Mouse (Mus musculus): ENCODE measurements around the gene Rbfox1.

Gene Rbfox1

GRCm38 (mm10) chr16:6349381-6349780 lies 464.2 kb downstream of the Rbfox1 start:
- no peak for DNase-seq (ENCODE audit: low read depth, low spot score)

GRCm38 (mm10) chr16:6350256-6350655 lies 465.1 kb downstream of the Rbfox1 start:
- DNase-seq (ENCODE audit: low read depth, low spot score), result no peak

GRCm38 (mm10) chr16:6353191-6353590 lies 468.0 kb downstream of the Rbfox1 start:
- DNase-seq (ENCODE audit: low read depth, low spot score), result no peak

GRCm38 (mm10) chr16:6356931-6357330 lies 471.8 kb downstream of the Rbfox1 start:
- no peak for DNase-seq (ENCODE audit: low read depth, low spot score)

GRCm38 (mm10) chr16:6365793-6366192 lies 480.6 kb downstream of the Rbfox1 start:
- DNase-seq (ENCODE audit: low read depth, low spot score), result no peak

- no peak for DNase-seq (ENCODE audit: low read depth, low spot score)
Measured at GRCm38 (mm10) chr16:6366649-6367048, 481.5 kb downstream of the Rbfox1 start.

- DNase-seq (ENCODE audit: low read depth, low spot score), result no peak
Measured at GRCm38 (mm10) chr16:6380924-6381323, 495.8 kb downstream of the Rbfox1 start.

GRCm38 (mm10) chr16:6381572-6381971 lies 496.4 kb downstream of the Rbfox1 start:
- DNase-seq (ENCODE audit: low read depth, low spot score), result no peak

- DNase-seq (ENCODE audit: low read depth, low spot score), result no peak
Measured at GRCm38 (mm10) chr16:6382712-6383111, 497.6 kb downstream of the Rbfox1 start.

GRCm38 (mm10) chr16:6390278-6390930 lies 505.2 kb downstream of the Rbfox1 start:
- DNase-seq (ENCODE audit: low read depth, low spot score), result no peak

- no peak for DNase-seq (ENCODE audit: low read depth, low spot score)
Measured at GRCm38 (mm10) chr16:6396676-6397409, 511.7 kb downstream of the Rbfox1 start.

GRCm38 (mm10) chr16:6397635-6398034 lies 512.5 kb downstream of the Rbfox1 start:
- peak; percentile 19 for DNase-seq (ENCODE audit: low read depth, low spot score)

GRCm38 (mm10) chr16:6402816-6403215 lies 517.7 kb downstream of the Rbfox1 start:
- no peak for DNase-seq (ENCODE audit: low read depth, low spot score)

GRCm38 (mm10) chr16:6414846-6415245 lies 529.7 kb downstream of the Rbfox1 start:
- DNase-seq (ENCODE audit: low read depth, low spot score), result no peak

GRCm38 (mm10) chr16:6421623-6422145 lies 536.5 kb downstream of the Rbfox1 start:
- no peak for DNase-seq (ENCODE audit: low read depth, low spot score)

GRCm38 (mm10) chr16:6423878-6424409 lies 538.8 kb downstream of the Rbfox1 start:
- no peak for DNase-seq (ENCODE audit: low read depth, low spot score)

GRCm38 (mm10) chr16:6424738-6425137 lies 539.6 kb downstream of the Rbfox1 start:
- DNase-seq (ENCODE audit: low read depth, low spot score), result no peak

- DNase-seq (ENCODE audit: low read depth, low spot score), result no peak
Measured at GRCm38 (mm10) chr16:6427292-6428281, 542.4 kb downstream of the Rbfox1 start.

- DNase-seq (ENCODE audit: low read depth, low spot score), result no peak
Measured at GRCm38 (mm10) chr16:6430981-6431380, 545.8 kb downstream of the Rbfox1 start.

GRCm38 (mm10) chr16:6436445-6436844 lies 551.3 kb downstream of the Rbfox1 start:
- no peak for DNase-seq (ENCODE audit: low read depth, low spot score)

- no peak for DNase-seq (ENCODE audit: low read depth, low spot score)
Measured at GRCm38 (mm10) chr16:6448250-6448649, 563.1 kb downstream of the Rbfox1 start.

All from 3T3-L1 (cell line).